Mouse (Mus musculus): ENCODE measurements around the gene Drg2. TPM values are rescaled to one million over a fixed set of nuclear protein-coding genes. Genes with fewer than 3 reads are reported as not detected.

Gene Drg2
- polyA plus RNA-seq, 1 experiment from 2014 or later, result 47.2 TPM

DNA sequence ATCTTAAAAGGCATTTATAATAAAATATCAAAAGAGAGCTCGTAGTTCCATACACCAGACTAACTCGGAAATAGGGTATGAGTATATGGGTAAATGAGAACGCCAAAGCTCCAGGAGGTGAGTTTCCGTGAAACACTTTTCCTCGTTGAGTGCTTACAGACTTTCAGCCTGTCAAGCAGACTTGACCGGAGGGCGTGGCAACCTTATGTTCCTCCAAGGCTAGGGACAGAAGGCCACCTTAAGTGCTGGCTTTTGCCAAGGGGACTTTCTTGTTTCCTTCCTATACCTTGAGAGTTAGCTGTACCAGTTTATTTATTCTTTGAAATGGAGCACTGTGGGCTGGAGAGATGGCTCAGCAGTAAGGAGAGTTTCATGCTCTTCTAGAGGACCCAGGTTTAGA lies 14.2 kb upstream of the Drg2 start:
- TF ChIP-seq CTCF (IDR thresholded peaks at IDR 0.05; ENCODE audit: low read depth) (no peak), EP300 (optimal IDR thresholded peaks at IDR 0.05) (no peak)
- no peak overlapping the region for H3K4me3 ChIP-seq (ENCODE audit: low read depth, low read length)

GRCm38 (mm10) chr11:60442896-60443295 lies 11.5 kb upstream of the Drg2 start:
- Histone ChIP-seq H3K4me3 (ENCODE audit: low read depth, low read length) (no peak overlapping the region), H3K4me2 (replicated peaks; ENCODE audit: low read depth) (no peak overlapping the region), H3K27me3 (ENCODE audit: control insufficient read depth, insufficient read depth, low read length) (no peaks in the 10 kb centered on the region), H3K4me1 (replicated peaks; ENCODE audit: control insufficient read depth, insufficient read depth) (no peaks in the 10 kb centered on the region), H3K27ac (replicated peaks) (no peak overlapping the region), H3K9me3 (ENCODE audit: control insufficient read depth, low read length) (no peaks in the 10 kb centered on the region), H3K9ac (ENCODE audit: low read length) (no peak overlapping the region), H3K36me3 (ENCODE audit: control insufficient read depth, insufficient read depth, low read length) (peaks cover 13% of the 10 kb centered on the region)
- TF ChIP-seq CTCF (IDR thresholded peaks at IDR 0.05; ENCODE audit: low read depth), result no peak
- no peak for TF ChIP-seq EP300 (optimal IDR thresholded peaks at IDR 0.05)
- ATAC-seq (ENCODE audit: low FRiP score, low TSS enrichment), result no peak
- no peak for DNase-seq (ENCODE audit: low spot score)
- 89% methylated on average over 6 of the region's 6 CpGs for WGBS

More for the DNA sequence above, 14.2 kb upstream of the Drg2 start:
- H3K4me1 ChIP-seq (replicated peaks; ENCODE audit: control insufficient read depth, insufficient read depth), result no peaks in the 10 kb centered on the region
- no peak overlapping the region for H3K27ac ChIP-seq (replicated peaks)
- DNase-seq (ENCODE audit: low spot score) (no peak), ATAC-seq (ENCODE audit: low FRiP score, low TSS enrichment) (no peak)
- no peaks in the 10 kb centered on the region for H3K9me3 ChIP-seq (ENCODE audit: control insufficient read depth, low read length)
- no peaks in the 10 kb centered on the region for H3K27me3 ChIP-seq (ENCODE audit: control insufficient read depth, insufficient read depth, low read length)
- H3K4me2 ChIP-seq (replicated peaks; ENCODE audit: low read depth), result no peak overlapping the region
- 43% methylated on average over 7 of the region's 7 CpGs for WGBS
- no peak overlapping the region for H3K9ac ChIP-seq (ENCODE audit: low read length)
- peaks cover 18% of the 10 kb centered on the region for H3K36me3 ChIP-seq (ENCODE audit: control insufficient read depth, insufficient read depth, low read length)

- H3K9ac ChIP-seq (ENCODE audit: low read length), result no peak overlapping the region
- H3K4me1 ChIP-seq (replicated peaks; ENCODE audit: control insufficient read depth, insufficient read depth), result no peaks in the 10 kb centered on the region
- WGBS, result 79% methylated on average over 4 of the region's 4 CpGs
- TF ChIP-seq CTCF (IDR thresholded peaks at IDR 0.05; ENCODE audit: low read depth) (no peak), EP300 (optimal IDR thresholded peaks at IDR 0.05) (no peak)
- H3K9me3 ChIP-seq (ENCODE audit: control insufficient read depth, low read length), result no peaks in the 10 kb centered on the region
- H3K4me3 ChIP-seq (ENCODE audit: low read depth, low read length), result no peak overlapping the region
- no peak overlapping the region for H3K4me2 ChIP-seq (replicated peaks; ENCODE audit: low read depth)
- ATAC-seq (ENCODE audit: low FRiP score, low TSS enrichment) (no peak), DNase-seq (ENCODE audit: low spot score) (no peak)
- H3K27ac ChIP-seq (replicated peaks), result no peak overlapping the region
- no peaks in the 10 kb centered on the region for H3K27me3 ChIP-seq (ENCODE audit: control insufficient read depth, insufficient read depth, low read length)
- peaks cover 10% of the 10 kb centered on the region for H3K36me3 ChIP-seq (ENCODE audit: control insufficient read depth, insufficient read depth, low read length)
These were observed 10.4 kb upstream of the Drg2 start for GRCm38 (mm10) chr11:60444007-60444406.

- Histone ChIP-seq H3K27me3 (ENCODE audit: control insufficient read depth, insufficient read depth, low read length) (no peaks in the 10 kb centered on the region), H3K4me3 (ENCODE audit: low read depth, low read length) (peak overlapping the region; percentile 53), H3K36me3 (ENCODE audit: control insufficient read depth, insufficient read depth, low read length) (peaks cover 11% of the 10 kb centered on the region), H3K4me1 (replicated peaks; ENCODE audit: control insufficient read depth, insufficient read depth) (0 out of 2 replicates have a peak, but pooled peaks cover 4% of the 10 kb centered on the region), H3K27ac (replicated peaks) (peak overlapping the region; percentile 72), H3K9me3 (ENCODE audit: control insufficient read depth, low read length) (no peaks in the 10 kb centered on the region), H3K4me2 (replicated peaks; ENCODE audit: low read depth) (peak overlapping the region; percentile 81), H3K9ac (ENCODE audit: low read length) (peak overlapping the region; percentile 85)
- DNase-seq (ENCODE audit: low spot score) (no peak), ATAC-seq (ENCODE audit: low FRiP score, low TSS enrichment) (peak; percentile 22; the same call in 1 of the 2 replicates)
- WGBS, result 0% methylated on average over 17 of the region's 17 CpGs
- no peak for TF ChIP-seq EP300 (optimal IDR thresholded peaks at IDR 0.05)
- no peak for TF ChIP-seq CTCF (IDR thresholded peaks at IDR 0.05; ENCODE audit: low read depth)
These were observed 325 bp downstream of the Drg2 start for GRCm38 (mm10) chr11:60454745-60455087.

DNA sequence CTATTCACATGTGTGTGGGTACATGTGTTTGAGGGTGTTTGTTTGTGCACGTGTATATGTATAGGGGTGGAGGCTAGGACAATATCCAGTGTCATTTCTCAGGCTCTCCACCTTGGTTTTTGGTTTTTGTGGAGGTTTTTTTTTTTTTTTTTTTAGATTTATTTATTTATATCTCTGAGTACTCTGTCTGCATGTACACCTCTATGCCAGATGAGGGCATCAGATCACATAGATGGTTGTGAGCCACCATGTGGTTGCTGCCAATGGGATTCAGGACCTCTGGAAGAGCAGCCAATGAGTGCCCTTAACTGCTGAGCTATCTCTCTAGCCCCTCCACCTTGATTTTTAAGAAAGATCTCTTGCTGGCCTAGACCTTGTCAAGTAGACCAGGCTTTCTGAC lies 3.6 kb downstream of the Drg2 start:
- Histone ChIP-seq H3K27me3 (ENCODE audit: control insufficient read depth, insufficient read depth, low read length) (no peaks in the 10 kb centered on the region), H3K36me3 (ENCODE audit: control insufficient read depth, insufficient read depth, low read length) (peaks cover 37% of the 10 kb centered on the region), H3K4me1 (replicated peaks; ENCODE audit: control insufficient read depth, insufficient read depth) (0 out of 2 replicates have a peak, but pooled peaks cover 4% of the 10 kb centered on the region), H3K4me2 (replicated peaks; ENCODE audit: low read depth) (no peak overlapping the region), H3K9ac (ENCODE audit: low read length) (no peak overlapping the region), H3K4me3 (ENCODE audit: low read depth, low read length) (no peak overlapping the region), H3K9me3 (ENCODE audit: control insufficient read depth, low read length) (no peaks in the 10 kb centered on the region), H3K27ac (replicated peaks) (no peak overlapping the region)
- no peak for TF ChIP-seq EP300 (optimal IDR thresholded peaks at IDR 0.05)
- TF ChIP-seq CTCF (IDR thresholded peaks at IDR 0.05; ENCODE audit: low read depth), result peak; percentile 43
- ATAC-seq (ENCODE audit: low FRiP score, low TSS enrichment) (no peak), DNase-seq (ENCODE audit: low spot score) (no peak)
- 87% methylated on average over 1 of the region's 1 CpGs for WGBS

GRCm38 (mm10) chr11:60465943-60466380 lies 11.6 kb downstream of the Drg2 start:
- no peaks in the 10 kb centered on the region for H3K4me1 ChIP-seq (replicated peaks; ENCODE audit: control insufficient read depth, insufficient read depth)
- H3K36me3 ChIP-seq (ENCODE audit: control insufficient read depth, insufficient read depth, low read length), result peaks cover 48% of the 10 kb centered on the region
- H3K9ac ChIP-seq (ENCODE audit: low read length), result no peak overlapping the region
- H3K9me3 ChIP-seq (ENCODE audit: control insufficient read depth, low read length), result no peaks in the 10 kb centered on the region
- no peaks in the 10 kb centered on the region for H3K27me3 ChIP-seq (ENCODE audit: control insufficient read depth, insufficient read depth, low read length)
- no peak overlapping the region for H3K4me2 ChIP-seq (replicated peaks; ENCODE audit: low read depth)
- DNase-seq (ENCODE audit: low spot score), result peak; percentile 54
- WGBS, result 91% methylated on average over 2 of the region's 2 CpGs
- no peak overlapping the region for H3K27ac ChIP-seq (replicated peaks)
- peak; percentile 47; the same call in 1 of the 2 replicates for ATAC-seq (ENCODE audit: low FRiP score, low TSS enrichment)
- TF ChIP-seq CTCF (IDR thresholded peaks at IDR 0.05; ENCODE audit: low read depth) (peak; percentile 68), EP300 (optimal IDR thresholded peaks at IDR 0.05) (no peak)
- H3K4me3 ChIP-seq (ENCODE audit: low read depth, low read length), result no peak overlapping the region

Measured in stomach, postnatal 0 days (tissue).